ENCODE assay signal across 24 mouse cellular contexts in genomic region chr5:35644082-35644481, GRCm38 (mm10). TPM values are rescaled to one million over a fixed set of nuclear protein-coding genes. Genes with fewer than 3 reads are reported as not detected.
"Had no signal": no experiment of that assay in that cellular context is flagged by ENCODE, and none has a peak within 500 bp of the region (broad histone marks: within the 10 kb centered on the region; RNA-seq: fewer than 3 reads in every experiment).

No protein-coding gene starts in this region.

- H3K27me3 ChIP-seq: heart, embryonic 13.5 days; heart, embryonic 15.5 days; hindbrain, embryonic 13.5 days; hindbrain, embryonic 15.5 days; kidney, embryonic 15.5 days; limb, embryonic 13.5 days; limb, embryonic 15.5 days; liver, embryonic 12.5 days had no signal

- H3K4me1 ChIP-seq: hindbrain, embryonic 15.5 days had no signal

- ATAC-seq: hindbrain, postnatal 0 days; intestine, embryonic 16.5 days; liver, embryonic 12.5 days had no signal

- H3K9ac ChIP-seq: heart, embryonic 13.5 days; heart, embryonic 15.5 days; hindbrain, embryonic 13.5 days; hindbrain, embryonic 15.5 days; kidney, embryonic 15.5 days; limb, embryonic 13.5 days; limb, embryonic 15.5 days; liver, embryonic 12.5 days; liver, embryonic 14.5 days had no signal

- H3K4me2 ChIP-seq: heart, embryonic 13.5 days; heart, embryonic 15.5 days; hindbrain, embryonic 13.5 days; hindbrain, embryonic 15.5 days; kidney, embryonic 15.5 days; limb, embryonic 13.5 days; limb, embryonic 15.5 days; liver, embryonic 12.5 days had no signal

- H3K36me3 ChIP-seq: heart, embryonic 10.5 days; heart, embryonic 13.5 days; heart, embryonic 15.5 days; hindbrain, embryonic 13.5 days; hindbrain, embryonic 15.5 days; kidney, embryonic 15.5 days; limb, embryonic 13.5 days; limb, embryonic 15.5 days; liver, embryonic 12.5 days had no signal

- H3K4me3 ChIP-seq: heart, embryonic 10.5 days; heart, embryonic 13.5 days; heart, embryonic 15.5 days; hindbrain, embryonic 13.5 days; hindbrain, embryonic 15.5 days; kidney, embryonic 15.5 days; limb, embryonic 13.5 days; limb, embryonic 15.5 days; liver, embryonic 12.5 days had no signal

- H3K9me3 ChIP-seq: heart, embryonic 10.5 days; heart, embryonic 13.5 days; heart, embryonic 15.5 days; hindbrain, embryonic 13.5 days; hindbrain, embryonic 15.5 days; kidney, embryonic 15.5 days; limb, embryonic 13.5 days; limb, embryonic 15.5 days; liver, embryonic 12.5 days had no signal

- DNase-seq: gastrocnemius, postnatal 14 days; gastrocnemius, postnatal 36 days; heart, postnatal 14 days; heart, postnatal 36 days; kidney, adult 11 months; kidney, adult 2 months; kidney, adult 9 months; kidney, postnatal 10 days; layer of hippocampus, adult 9-11 months; layer of hippocampus, postnatal 36 days; left cerebral cortex, postnatal 4 days had no signal

- H3K27ac ChIP-seq: heart, embryonic 10.5 days; heart, embryonic 13.5 days; heart, embryonic 15.5 days; hindbrain, embryonic 13.5 days; hindbrain, embryonic 15.5 days; hindbrain, postnatal 0 days; kidney, embryonic 15.5 days; limb, embryonic 13.5 days; limb, embryonic 15.5 days; liver, embryonic 12.5 days; liver, embryonic 14.5 days had no signal

RNA-seq across cellular contexts. Expression of gene Htra3, which starts 35.5 kb away (rescaled TPM):
- total RNA-seq: hematopoietic stem cell, adult 5-6 weeks had no signal
